Mouse (Mus musculus) midbrain, embryonic 15.5 days (tissue): ENCODE data around the gene Psd4. TPM values are rescaled to one million over a fixed set of nuclear protein-coding genes. Genes with fewer than 3 reads are reported as not detected.

Experiments
- ATAC-seq: fragments of 200-750 bp; cut with Nextera tagmentation; replicated peaks from 2 replicates; pipeline ENCODE4 v1.8.0; 2017; ENCODE audit warnings: moderate TSS enrichment
- H3K27ac ChIP-seq: fragments of 300-500 bp; sonication (generic); 2 replicates; pipeline ENCODE4 v1.5.1; 2015; ENCODE audit warnings: mild to moderate bottlenecking, inconsistent platforms
- H3K27me3 ChIP-seq: fragments of 300-500 bp; sonication (generic); replicated peaks from 2 replicates; pipeline ENCODE4 v1.6.1; 2015; ENCODE audit warnings: inconsistent platforms
- H3K36me3 ChIP-seq: fragments of 300-500 bp; sonication (generic); replicated peaks from 2 replicates; pipeline ENCODE4 v1.6.1; 2015; ENCODE audit warnings: inconsistent platforms
- H3K4me1 ChIP-seq: fragments of 300-500 bp; sonication (generic); 2 replicates; pipeline ENCODE4 v1.6.1; 2015; ENCODE audit warnings: inconsistent platforms
- H3K4me2 ChIP-seq: fragments of 300-500 bp; sonication (generic); 2 replicates; pipeline ENCODE4 v1.6.1; 2015; ENCODE audit warnings: inconsistent platforms, mild to moderate bottlenecking, moderate library complexity
- H3K4me3 ChIP-seq: fragments of 300-500 bp; sonication (generic); 2 replicates; pipeline ENCODE4 v1.5.1; 2015; ENCODE audit warnings: mild to moderate bottlenecking, inconsistent platforms
- H3K9ac ChIP-seq: fragments of 300-500 bp; sonication (generic); 2 replicates; pipeline ENCODE4 v1.6.1; 2015; ENCODE audit warnings: mild to moderate bottlenecking, inconsistent platforms
- H3K9me3 ChIP-seq: fragments of 300-500 bp; sonication (generic); 2 replicates; pipeline ENCODE4 v1.6.1; 2016; ENCODE audit warnings: inconsistent platforms
- WGBS: fragments of 180-500 bp; shearing (Covaris S2); methylation state at CpG from one replicate; pipeline ENCODE4 v1.1.7; 2015; ENCODE audit warnings: mixed read lengths; 5-methylcytosine and 5-hydroxymethylcytosine counted together
- polyA plus RNA-seq: library from polyadenylated mRNA; unstranded; fragments of >200 nt; fragmentation: Nextera tagmentation; extraction: Ambion mirVana; gene quantifications from 2 replicates; pipeline ENCODE4 v1.2.1, GENCODE M21; 2015

The Psd4 gene
- polyA plus RNA-seq, 1 experiment from 2014 or later, result 0.72 TPM

- Histone ChIP-seq H3K36me3 (no peaks in the 10 kb centered on the region), H3K4me3 (no peak overlapping the region), H3K9ac (no peak overlapping the region), H3K27me3 (0 out of 2 replicates have a peak, but pooled peaks cover 1% of the 10 kb centered on the region), H3K9me3 (no peaks in the 10 kb centered on the region), H3K4me1 (peaks cover 9% of the 10 kb centered on the region), H3K27ac (no peak overlapping the region), H3K4me2 (no peak overlapping the region)
- WGBS, result 95% methylated on average over 6 of the region's 6 CpGs
- ATAC-seq, result no peak
Observed at GRCm38 (mm10) chr2:24421211-24421863, 54.0 kb downstream of the Psd4 start.

GRCm38 (mm10) chr2:24422815-24423214 is 55.4 kb downstream of the Psd4 start:
- Histone ChIP-seq H3K36me3 (no peaks in the 10 kb centered on the region), H3K9ac (no peak overlapping the region), H3K27me3 (0 out of 2 replicates have a peak, but pooled peaks cover 3% of the 10 kb centered on the region), H3K4me3 (no peak overlapping the region), H3K4me1 (peaks cover 1% of the 10 kb centered on the region), H3K4me2 (no peak overlapping the region), H3K27ac (no peak overlapping the region), H3K9me3 (no peaks in the 10 kb centered on the region)
- 86% methylated on average over 3 of the region's 3 CpGs for WGBS
- ATAC-seq, result no peak

DNA sequence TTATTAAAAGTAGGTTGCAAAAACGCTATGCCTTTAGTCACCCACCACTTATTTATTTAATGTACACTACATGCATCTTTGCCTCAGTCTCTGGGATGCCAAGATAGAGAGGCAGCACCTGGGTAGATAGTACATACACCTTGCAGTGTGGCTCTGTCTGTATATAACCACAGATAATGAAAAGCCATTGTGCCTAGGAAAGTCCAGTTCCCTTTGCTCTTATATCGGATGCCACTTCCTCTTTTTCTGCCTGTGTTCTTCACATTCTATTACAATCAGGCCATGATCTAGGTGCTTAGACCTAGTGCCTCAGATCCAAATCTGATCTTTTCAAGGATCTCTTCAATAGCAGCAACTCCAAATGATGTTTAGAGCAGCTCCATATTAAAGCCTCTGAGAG is 58.2 kb downstream of the Psd4 start:
- 88% methylated on average over 2 of the region's 2 CpGs for WGBS
- 0 out of 2 replicates have a peak, but pooled peaks cover 3% of the 10 kb centered on the region for H3K27me3 ChIP-seq
- no peak overlapping the region for H3K4me3 ChIP-seq
- H3K9ac ChIP-seq, result no peak overlapping the region
- no peaks in the 10 kb centered on the region for H3K9me3 ChIP-seq
- H3K4me2 ChIP-seq, result no peak overlapping the region
- no peak overlapping the region for H3K27ac ChIP-seq
- no peak for ATAC-seq
- peaks cover 9% of the 10 kb centered on the region for H3K4me1 ChIP-seq
- H3K36me3 ChIP-seq, result no peaks in the 10 kb centered on the region

DNA sequence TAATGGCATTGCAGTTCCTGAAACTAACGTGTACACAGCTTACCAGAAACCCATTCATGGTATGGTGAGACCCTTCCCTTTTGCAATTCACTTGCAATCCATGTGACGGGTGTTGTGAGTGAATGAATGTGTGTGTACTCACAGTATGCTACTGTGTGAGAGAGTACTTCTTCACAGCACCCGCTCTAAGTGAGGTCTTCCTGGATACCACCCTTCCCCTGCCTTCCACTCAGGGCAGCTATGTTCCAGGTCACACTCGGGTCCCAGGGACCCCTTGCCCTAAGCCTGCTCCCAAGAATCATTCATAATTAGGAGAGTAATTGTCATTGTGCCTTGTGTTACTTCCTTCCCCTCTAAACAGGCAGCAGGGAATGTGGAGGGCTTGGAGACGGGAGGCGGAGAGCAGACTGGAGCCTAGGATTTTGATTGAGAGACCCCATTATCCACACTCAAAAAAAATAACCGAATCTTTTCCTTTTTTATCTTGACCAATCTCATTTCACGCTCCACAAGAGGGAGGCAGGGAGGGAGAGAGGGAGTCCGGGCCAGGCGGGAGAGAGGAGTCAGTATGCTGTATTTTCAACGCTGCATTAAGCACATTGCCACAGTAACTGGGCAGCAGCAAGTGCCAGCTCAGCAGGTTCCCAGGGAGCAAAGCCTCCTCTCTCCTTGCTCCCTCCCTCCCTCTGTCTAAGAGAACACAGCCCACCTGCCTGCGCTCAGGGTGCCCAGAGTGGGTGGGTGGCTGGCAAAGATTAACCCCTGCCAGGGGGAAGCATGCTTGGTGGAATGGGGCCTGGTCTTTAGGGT is 60.7 kb downstream of the Psd4 start:
- H3K27ac ChIP-seq, result peak overlapping the region; percentile 52

DNA sequence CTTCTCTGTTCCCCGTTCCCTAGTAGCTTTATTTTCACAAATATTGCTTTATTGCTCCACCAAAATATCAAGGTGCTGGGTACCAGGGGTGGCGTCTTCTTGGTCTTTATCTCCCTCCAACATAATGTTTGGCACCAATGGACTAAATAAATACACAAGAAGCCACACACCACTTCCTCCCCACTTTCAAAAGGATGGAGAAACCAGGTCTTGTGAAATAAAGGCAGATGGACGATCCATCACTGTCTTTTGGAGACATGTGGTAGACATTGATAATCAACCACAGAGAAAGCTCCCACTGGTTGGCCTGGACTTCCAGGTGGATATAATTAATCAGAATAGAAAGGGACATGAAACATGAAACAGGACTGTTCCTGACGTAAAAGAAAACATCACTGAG is 62.4 kb downstream of the Psd4 start:
- Histone ChIP-seq H3K4me3 (no peak overlapping the region), H3K27ac (no peak overlapping the region), H3K9me3 (no peaks in the 10 kb centered on the region), H3K4me2 (no peak overlapping the region), H3K4me1 (peaks cover 9% of the 10 kb centered on the region), H3K27me3 (0 out of 2 replicates have a peak, but pooled peaks cover 3% of the 10 kb centered on the region), H3K9ac (no peak overlapping the region), H3K36me3 (no peaks in the 10 kb centered on the region)
- no peak for ATAC-seq
- 93% methylated on average over 4 of the region's 4 CpGs for WGBS

More for the DNA sequence above, 60.7 kb downstream of the Psd4 start:
- Histone ChIP-seq H3K4me3 (no peak overlapping the region), H3K4me1 (peaks cover 9% of the 10 kb centered on the region), H3K9ac (no peak overlapping the region), H3K27me3 (0 out of 2 replicates have a peak, but pooled peaks cover 3% of the 10 kb centered on the region), H3K4me2 (no peak overlapping the region), H3K9me3 (no peaks in the 10 kb centered on the region), H3K36me3 (no peaks in the 10 kb centered on the region)
- 18% methylated on average over 12 of the region's 12 CpGs for WGBS
- ATAC-seq, result peak; percentile 95

GRCm38 (mm10) chr2:24434670-24435069 is 67.3 kb downstream of the Psd4 start:
- Histone ChIP-seq H3K9me3 (no peaks in the 10 kb centered on the region), H3K27me3 (no peaks in the 10 kb centered on the region), H3K36me3 (no peaks in the 10 kb centered on the region), H3K4me1 (no peaks in the 10 kb centered on the region), H3K9ac (no peak overlapping the region), H3K4me3 (no peak overlapping the region), H3K27ac (no peak overlapping the region), H3K4me2 (no peak overlapping the region)
- WGBS, result 81% methylated on average over 2 of the region's 2 CpGs
- no peak for ATAC-seq

GRCm38 (mm10) chr2:24435699-24436098 is 68.3 kb downstream of the Psd4 start:
- Histone ChIP-seq H3K9ac (no peak overlapping the region), H3K9me3 (no peaks in the 10 kb centered on the region), H3K4me3 (no peak overlapping the region), H3K4me1 (no peaks in the 10 kb centered on the region), H3K27ac (no peak overlapping the region), H3K27me3 (no peaks in the 10 kb centered on the region), H3K36me3 (no peaks in the 10 kb centered on the region), H3K4me2 (no peak overlapping the region)
- WGBS, result 79% methylated on average over 11 of the region's 11 CpGs
- no peak for ATAC-seq

GRCm38 (mm10) chr2:24440056-24440455 is 72.7 kb downstream of the Psd4 start:
- no peaks in the 10 kb centered on the region for H3K4me1 ChIP-seq
- ATAC-seq, result no peak
- no peaks in the 10 kb centered on the region for H3K27me3 ChIP-seq
- no peak overlapping the region for H3K27ac ChIP-seq
- WGBS, result 87% methylated on average over 2 of the region's 2 CpGs
- no peak overlapping the region for H3K9ac ChIP-seq
- H3K9me3 ChIP-seq, result no peaks in the 10 kb centered on the region
- H3K4me2 ChIP-seq, result no peak overlapping the region
- no peak overlapping the region for H3K4me3 ChIP-seq
- no peaks in the 10 kb centered on the region for H3K36me3 ChIP-seq

- Histone ChIP-seq H3K4me1 (no peaks in the 10 kb centered on the region), H3K27ac (no peak overlapping the region), H3K9ac (no peak overlapping the region), H3K9me3 (no peaks in the 10 kb centered on the region), H3K4me2 (no peak overlapping the region), H3K4me3 (no peak overlapping the region), H3K27me3 (no peaks in the 10 kb centered on the region), H3K36me3 (no peaks in the 10 kb centered on the region)
- peak; percentile 54 for ATAC-seq
Observed at GRCm38 (mm10) chr2:24441899-24442298, 74.5 kb downstream of the Psd4 start.

- WGBS, result 52% methylated on average over 4 of the region's 4 CpGs
- Histone ChIP-seq H3K9me3 (no peaks in the 10 kb centered on the region), H3K4me1 (no peaks in the 10 kb centered on the region), H3K9ac (no peak overlapping the region), H3K4me2 (no peak overlapping the region), H3K27me3 (no peaks in the 10 kb centered on the region), H3K4me3 (no peak overlapping the region), H3K27ac (no peak overlapping the region), H3K36me3 (no peaks in the 10 kb centered on the region)
- no peak for ATAC-seq
Observed at GRCm38 (mm10) chr2:24442303-24442925, 75.0 kb downstream of the Psd4 start.

GRCm38 (mm10) chr2:24443256-24443790 is 75.9 kb downstream of the Psd4 start:
- Histone ChIP-seq H3K9me3 (no peaks in the 10 kb centered on the region), H3K9ac (no peak overlapping the region), H3K27me3 (no peaks in the 10 kb centered on the region), H3K36me3 (no peaks in the 10 kb centered on the region), H3K4me3 (no peak overlapping the region), H3K27ac (no peak overlapping the region), H3K4me1 (no peaks in the 10 kb centered on the region), H3K4me2 (no peak overlapping the region)
- 48% methylated on average over 3 of the region's 3 CpGs for WGBS
- no peak for ATAC-seq

DNA sequence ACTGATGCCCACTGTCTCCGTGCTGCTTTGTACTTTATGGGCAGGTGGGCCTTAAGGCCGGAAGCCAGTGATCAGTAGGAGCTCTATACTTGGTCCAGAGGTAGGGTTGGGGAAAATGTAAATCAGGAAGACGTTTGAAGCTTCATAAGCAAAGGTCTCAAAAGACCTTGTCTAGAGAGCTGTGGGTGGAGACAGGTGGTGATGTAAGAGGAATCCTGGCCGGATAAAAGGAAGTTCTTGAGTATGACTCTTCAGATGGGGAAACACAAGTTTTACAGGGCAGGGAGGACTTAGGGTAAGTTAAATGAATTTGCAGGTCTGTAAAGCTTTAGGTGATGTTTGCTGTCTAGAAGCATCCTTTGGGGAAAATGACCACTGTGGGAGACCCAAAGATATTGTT is 81.7 kb downstream of the Psd4 start:
- no peak for ATAC-seq
- H3K4me1 ChIP-seq, result no peaks in the 10 kb centered on the region
- H3K4me3 ChIP-seq, result no peak overlapping the region
- no peak overlapping the region for H3K27ac ChIP-seq
- H3K9me3 ChIP-seq, result no peaks in the 10 kb centered on the region
- no peaks in the 10 kb centered on the region for H3K27me3 ChIP-seq
- no peaks in the 10 kb centered on the region for H3K36me3 ChIP-seq
- H3K4me2 ChIP-seq, result no peak overlapping the region
- 85% methylated on average over 4 of the region's 4 CpGs for WGBS
- H3K9ac ChIP-seq, result no peak overlapping the region
